8 mouse cellular contexts compared by ENCODE assay signal in the genomic region with DNA sequence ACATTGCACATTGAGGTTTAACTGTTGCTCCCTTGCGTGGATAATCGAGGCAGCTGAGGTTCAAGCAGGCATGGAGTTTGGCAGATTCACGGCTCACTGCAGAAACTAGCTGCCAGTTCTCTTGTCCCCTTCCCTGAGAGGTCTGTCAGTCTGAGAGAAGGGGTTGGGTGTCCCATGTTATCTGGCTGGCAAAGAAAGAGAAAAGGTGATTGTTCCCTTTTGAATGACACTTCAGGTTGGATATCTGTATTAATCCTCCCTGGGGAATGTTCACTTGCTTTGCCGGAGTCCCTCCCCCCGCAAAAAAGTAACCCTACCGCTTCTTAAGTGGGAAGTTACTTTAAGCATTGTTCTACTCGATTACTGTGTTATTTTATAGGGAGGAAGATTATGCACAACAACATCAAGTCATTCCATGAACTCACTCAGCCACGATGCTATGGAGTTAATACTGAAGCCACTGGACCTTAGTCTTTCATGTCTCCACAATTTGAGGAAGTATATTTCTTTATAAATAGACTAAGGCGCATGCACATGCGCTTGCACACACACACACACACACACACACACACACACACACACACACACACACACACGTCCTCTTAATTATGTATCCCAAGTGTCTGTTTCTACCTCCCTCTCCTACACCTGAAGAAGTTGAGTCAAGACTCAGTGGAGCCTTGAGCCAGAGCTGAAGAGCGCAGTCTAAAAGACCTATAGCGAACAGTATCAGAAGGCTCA. TPM values are rescaled to one million over a fixed set of nuclear protein-coding genes. Genes with fewer than 3 reads are reported as not detected.
A peak's percentile ranks its signal among the peaks of the same experiment; 100 is the strongest.
DNase-seq lines count a peak whose midpoint lies in the region; ATAC-seq and TF ChIP-seq lines count a peak whose summit lies in the region.

Gene Dpp4, minus strand, starts transcription at position 151 of the 741 bp plus-strand sequence.

- peaks cover 3% of the 10 kb centered on the region; the same call in 1 of the 2 replicates for H3K4me1 ChIP-seq in kidney, postnatal 0 days (replicated peaks; ENCODE audit: insufficient read depth, low read length)
- H3K4me1 ChIP-seq in brown adipose tissue, adult 24 weeks (ENCODE audit: control insufficient read depth, insufficient read depth, insufficient read length, low read length), result peaks cover 3% of the 10 kb centered on the region; the same call in 1 of the 2 replicates
- no peaks in the 10 kb centered on the region; the same call in 1 of the 2 replicates for H3K4me1 ChIP-seq in hindbrain, postnatal 0 days (ENCODE audit: insufficient read depth, low read length)
- H3K4me1 ChIP-seq in midbrain, postnatal 0 days (ENCODE audit: insufficient read depth, low read length), result no peaks in the 10 kb centered on the region

- peak within 1 kb of the TSS; percentile 95 for H3K27ac ChIP-seq in kidney, postnatal 0 days
- H3K27ac ChIP-seq in brown adipose tissue, adult 24 weeks (replicated peaks; ENCODE audit: low read depth, low read length), result no peak within 1 kb of the TSS
- no peak within 1 kb of the TSS for H3K27ac ChIP-seq in hindbrain, postnatal 0 days
- H3K27ac ChIP-seq in midbrain, postnatal 0 days (ENCODE audit: low read depth, low read length), result no peak within 1 kb of the TSS

- no peaks in the 10 kb centered on the region for H3K36me3 ChIP-seq in kidney, postnatal 0 days (ENCODE audit: insufficient read depth, low read length)
- no peaks in the 10 kb centered on the region for H3K36me3 ChIP-seq in hindbrain, postnatal 0 days (ENCODE audit: insufficient read depth, low read length)
- no peaks in the 10 kb centered on the region for H3K36me3 ChIP-seq in midbrain, postnatal 0 days (ENCODE audit: insufficient read depth, low read length)

- H3K27me3 ChIP-seq in kidney, postnatal 0 days (ENCODE audit: insufficient read depth, low read length), result no peaks in the 10 kb centered on the region
- H3K27me3 ChIP-seq in hindbrain, postnatal 0 days (ENCODE audit: insufficient read depth, low read length), result no peaks in the 10 kb centered on the region; the same call in none of the 2 replicates
- H3K27me3 ChIP-seq in midbrain, postnatal 0 days (ENCODE audit: insufficient read depth, low read length), result peaks cover 3% of the 10 kb centered on the region; the same call in 1 of the 2 replicates

- 47% methylated on average over 13 of the region's 13 CpGs for WGBS in kidney, postnatal 0 days
- WGBS in hindbrain, postnatal 0 days, result 54% methylated on average over 13 of the region's 13 CpGs
- whole genome bisulfite sequencing in midbrain, postnatal 0 days, result 49% methylated on average over 13 of the region's 13 CpGs

- H3K9ac ChIP-seq in kidney, postnatal 0 days (ENCODE audit: low read depth, low read length), result peak within 1 kb of the TSS; percentile 59
- H3K9ac ChIP-seq in hindbrain, postnatal 0 days (replicated peaks; ENCODE audit: low read length), result peak within 1 kb of the TSS; percentile 30; the same call in 1 of the 2 replicates
- H3K9ac ChIP-seq in midbrain, postnatal 0 days (replicated peaks; ENCODE audit: low read length, poor library complexity, severe bottlenecking), result 0 out of 2 replicates have a peak within 1 kb of the TSS, but pooled peaks have one; percentile 14

- peak within 1 kb of the TSS; percentile 71 for H3K4me2 ChIP-seq in kidney, postnatal 0 days (ENCODE audit: low read length)
- peak within 1 kb of the TSS; percentile 84 for H3K4me2 ChIP-seq in hindbrain, postnatal 0 days (ENCODE audit: low read depth, low read length)
- H3K4me2 ChIP-seq in midbrain, postnatal 0 days (ENCODE audit: low read depth, low read length, poor library complexity, severe bottlenecking), result peak within 1 kb of the TSS; percentile 62

- H3K4me3 ChIP-seq in kidney, postnatal 0 days (replicated peaks; ENCODE audit: low read depth, low read length), result peak within 1 kb of the TSS; percentile 47
- H3K4me3 ChIP-seq in brown adipose tissue, adult 24 weeks (ENCODE audit: insufficient read depth, low read depth, low read length), result peak within 1 kb of the TSS; percentile 37
- peak within 1 kb of the TSS; percentile 42 for H3K4me3 ChIP-seq in hindbrain, postnatal 0 days (ENCODE audit: low read length)
- peak within 1 kb of the TSS; percentile 30 for H3K4me3 ChIP-seq in midbrain, postnatal 0 days (ENCODE audit: low read depth, low read length)

- no peak for TF ChIP-seq CTCF in kidney, postnatal 0 days (IDR thresholded peaks at IDR 0.05; ENCODE audit: low read depth)
- TF ChIP-seq CTCF in hindbrain, postnatal 0 days (IDR thresholded peaks at IDR 0.05; ENCODE audit: low read depth), result no peak
- TF ChIP-seq CTCF in midbrain, postnatal 0 days (IDR thresholded peaks at IDR 0.05), result no peak

- no peaks in the 10 kb centered on the region for H3K9me3 ChIP-seq in kidney, postnatal 0 days (replicated peaks; ENCODE audit: low read length)
- H3K9me3 ChIP-seq in hindbrain, postnatal 0 days (ENCODE audit: low read length), result no peaks in the 10 kb centered on the region
- no peaks in the 10 kb centered on the region for H3K9me3 ChIP-seq in midbrain, postnatal 0 days (ENCODE audit: low read length)

- DNase-seq in kidney, postnatal 0 days (ENCODE audit: low spot score), result no peak
- no peak for DNase-seq in kidney, adult 11 months
- no peak for DNase-seq in hindbrain, postnatal 0 days (ENCODE audit: low spot score)
- no peak for DNase-seq in midbrain, postnatal 0 days (ENCODE audit: low spot score)
- DNase-seq in layer of hippocampus, postnatal 36 days, result no peak
- no peak for DNase-seq in kidney, adult 18-20 months
- DNase-seq in kidney, adult 8-10 months, result no peak

- ATAC-seq in kidney, postnatal 0 days (replicated peaks; ENCODE audit: low FRiP score, low read depth), result 0 out of 2 replicates have a peak, but pooled peaks have one; percentile 22
- ATAC-seq in hindbrain, postnatal 0 days, result no peak
- ATAC-seq in midbrain, postnatal 0 days (ENCODE audit: low FRiP score), result no peak

RNA-seq across cellular contexts. Expression of gene Dpp4, which starts in this region (rescaled TPM):
- polyA plus RNA-seq in kidney, postnatal 0 days (2015; fragmentation: Nextera tagmentation; extraction: Ambion mirVana), result 87.8 and 97.9 TPM in 2 replicates
- 2.0 and 4.7 TPM in 2 replicates for polyA plus RNA-seq in brown adipose tissue, adult 24 weeks (2012; ENCODE audit: insufficient read depth, insufficient read length, missing spikeins)
- 2.2 and 5.0 TPM in 2 replicates for total RNA-seq in hindbrain, postnatal 0 days (2014; rRNA removed)
- polyA plus RNA-seq in hindbrain, postnatal 0 days (2015; fragmentation: Nextera tagmentation; extraction: Ambion mirVana), result 2.3 and 3.2 TPM in 2 replicates
- 5.4 and 5.9 TPM in 2 replicates for total RNA-seq in midbrain, postnatal 0 days (2014; rRNA removed)
- 2.2 and 3.5 TPM in 2 replicates for polyA plus RNA-seq in midbrain, postnatal 0 days (2015; fragmentation: Nextera tagmentation; extraction: Ambion mirVana)
- total RNA-seq in layer of hippocampus, postnatal 36 days (2021), result under 1 TPM; 0.30 to 0.71 TPM

Comparison
In these comparisons a context has a peak if more than half of its experiments do, and no peak if none do; other contexts are left out.
1. RNA of gene Dpp4 (polyA plus RNA-seq): 87.8 to 97.9 TPM in kidney, postnatal 0 days; 2.0 to 4.7 TPM in brown adipose tissue, adult 24 weeks, 2.3 to 3.2 TPM in hindbrain, postnatal 0 days and 2.2 to 3.5 TPM in midbrain, postnatal 0 days; every median in the first group is over 10 times any median in the second.
2. Peak in every context shown above with its lines, with median percentiles within 50 percentile points of each other: H3K4me2 ChIP-seq, H3K4me3 ChIP-seq and H3K9ac ChIP-seq.